Mouse (Mus musculus) thymus, adult 2 months (tissue): Measurements from ENCODE around the gene Fthl17d. TPM values are rescaled to one million over a fixed set of nuclear protein-coding genes. Genes with fewer than 3 reads are reported as not detected.
"Not testable (repeated sequence)": the region's sequence is repeated elsewhere in the genome, so short reads cannot be mapped to it uniquely, and the experiment has no call there.

Source experiments
- DNase-seq: peaks from one replicate; pipeline ENCODE4 v3.0.0; 2021
- H3K27ac ChIP-seq: fragments of 200-500 bp; 2 replicates; pipeline ENCODE4 v1.5.1; 2012; ENCODE audit warnings: low read length, control low read depth; ENCODE audit not compliant: control insufficient read depth, insufficient read depth
- H3K27me3 ChIP-seq: fragments of 200-500 bp; 2 replicates; pipeline ENCODE4 v1.6.1; 2012; ENCODE audit warnings: mild to moderate bottlenecking, low read length, moderate library complexity, mixed read lengths; ENCODE audit not compliant: control insufficient read depth, insufficient read depth
- H3K36me3 ChIP-seq: fragments of 200-500 bp; 2 replicates; pipeline ENCODE4 v1.6.1; 2012; ENCODE audit warnings: mild to moderate bottlenecking, low read length, moderate library complexity; ENCODE audit not compliant: control insufficient read depth, insufficient read depth
- H3K4me1 ChIP-seq: fragments of 200-500 bp; replicated peaks from 2 replicates; pipeline ENCODE4 v1.6.1; 2012; ENCODE audit warnings: low read length; ENCODE audit not compliant: control insufficient read depth, insufficient read depth
- H3K4me3 ChIP-seq: fragments of 200-500 bp; 2 replicates; pipeline ENCODE4 v1.5.1; 2012; ENCODE audit warnings: mild to moderate bottlenecking, low read length, control low read depth, moderate library complexity; ENCODE audit not compliant: control insufficient read depth, insufficient read depth
- CTCF ChIP-seq: fragments of 200-500 bp; IDR thresholded peaks from 2 replicates; pipeline ENCODE4 v1.5.1; 2012; ENCODE audit warnings: mild to moderate bottlenecking, control low read depth, low read length, moderate library complexity, borderline replicate concordance; ENCODE audit not compliant: control insufficient read depth, poor library complexity, insufficient read depth; ENCODE audit errors: extremely low read depth
- POLR2A ChIP-seq: fragments of 200-500 bp; IDR thresholded peaks from 2 replicates; pipeline ENCODE4 v1.6.1; 2012; ENCODE audit warnings: mild to moderate bottlenecking, low read length, control low read depth, moderate library complexity; ENCODE audit not compliant: control insufficient read depth, poor library complexity, insufficient read depth; ENCODE audit errors: extremely low read depth
- WGBS: fragments of 180-500 bp; shearing (Covaris S2); methylation state at CpG from one replicate; pipeline ENCODE4 v1.1.7; 2018; 5-methylcytosine and 5-hydroxymethylcytosine counted together
- polyA plus RNA-seq: library from polyadenylated mRNA; depleted of rRNA; stranded (reverse); fragments of >200 nt; gene quantifications from 2 replicates; pipeline ENCODE4 v1.2.3, GENCODE M21; 2012; rRNA removed

The Fthl17d gene
- not detected in 2 replicates for polyA plus RNA-seq

- no CpG with 5 or more reads among the region's 9 CpGs for WGBS
- H3K27me3 ChIP-seq, H3K4me3 ChIP-seq, DNase-seq, H3K36me3 ChIP-seq, H3K4me1 ChIP-seq, H3K27ac ChIP-seq: not testable (repeated sequence)
These were observed at the start of gene Fthl17d for GRCm38 (mm10) chrX:8986655-8987054. TSS of gene Fthl17d (minus strand) at chrX:8986755.

- WGBS, result no CpG with 5 or more reads among the region's 10 CpGs
- not testable (repeated sequence) for DNase-seq, H3K4me3 ChIP-seq, H3K4me1 ChIP-seq, H3K27me3 ChIP-seq, H3K27ac ChIP-seq, H3K36me3 ChIP-seq
These were observed 46.6 kb upstream of the Fthl17d start, which contains the start of gene Fthl17e for GRCm38 (mm10) chrX:9033193-9033592. TSS of gene Fthl17e (plus strand) at chrX:9033493.

- no peaks in the 10 kb centered on the region for H3K36me3 ChIP-seq
- DNase-seq, result no peak
- H3K27ac ChIP-seq, result no peak overlapping the region
- no peak overlapping the region for H3K4me3 ChIP-seq
- H3K4me1 ChIP-seq, result no peaks in the 10 kb centered on the region
- 66% methylated on average over 10 of the region's 10 CpGs for WGBS
- H3K27me3 ChIP-seq, result no peaks in the 10 kb centered on the region
- TF ChIP-seq POLR2A, result no peak
- no peak for TF ChIP-seq CTCF
These were observed 32.9 kb upstream of the Fthl17d start for GRCm38 (mm10) chrX:9019481-9019880.

GRCm38 (mm10) chrX:9016079-9016478 is 29.5 kb upstream of the Fthl17d start:
- Histone ChIP-seq H3K4me3 (no peak overlapping the region), H3K4me1 (no peaks in the 10 kb centered on the region), H3K36me3 (no peaks in the 10 kb centered on the region), H3K27me3 (no peaks in the 10 kb centered on the region), H3K27ac (no peak overlapping the region)
- 92% methylated on average over 1 of the region's 1 CpGs for WGBS
- DNase-seq, result no peak
- TF ChIP-seq CTCF (no peak), POLR2A (no peak)

GRCm38 (mm10) chrX:8976459-8976858 is 10.1 kb downstream of the Fthl17d start, which contains the start of gene Fthl17c:
TSS of gene Fthl17c (minus strand) at chrX:8976559.
- WGBS, result no CpG with 5 or more reads among the region's 11 CpGs

GRCm38 (mm10) chrX:8964618-8965017 is 21.9 kb downstream of the Fthl17d start:
- WGBS, result 40% methylated on average over 4 of the region's 4 CpGs

More at GRCm38 (mm10) chrX:8976459-8976858, 10.1 kb downstream of the Fthl17d start, which contains the start of gene Fthl17c:
- not testable (repeated sequence) for H3K4me3 ChIP-seq, H3K27me3 ChIP-seq, H3K27ac ChIP-seq, H3K36me3 ChIP-seq, H3K4me1 ChIP-seq, DNase-seq

GRCm38 (mm10) chrX:8962875-8963274 is 23.7 kb downstream of the Fthl17d start, which contains the start of gene Fthl17b:
TSS of gene Fthl17b (minus strand) at chrX:8962975.
- H3K36me3 ChIP-seq, H3K27ac ChIP-seq, DNase-seq, H3K4me3 ChIP-seq, H3K4me1 ChIP-seq, H3K27me3 ChIP-seq: not testable (repeated sequence)
- 98% methylated on average over 4 of the region's 11 CpGs for WGBS

More at GRCm38 (mm10) chrX:8964618-8965017, 21.9 kb downstream of the Fthl17d start:
- not testable (repeated sequence) for H3K36me3 ChIP-seq, H3K4me3 ChIP-seq, H3K27ac ChIP-seq, H3K27me3 ChIP-seq, DNase-seq, H3K4me1 ChIP-seq

- H3K27me3 ChIP-seq, H3K36me3 ChIP-seq, H3K4me1 ChIP-seq, H3K4me3 ChIP-seq, H3K27ac ChIP-seq: not testable (repeated sequence)
- WGBS, result 18% methylated on average over 7 of the region's 7 CpGs
- peak; percentile 72 for DNase-seq
These were observed 38.3 kb downstream of the Fthl17d start for GRCm38 (mm10) chrX:8948130-8948805.
